Mouse (Mus musculus) lung, postnatal 36 days (tissue): ENCODE data around the gene Gm36028.

Experiments
- DNase-seq: peaks from one replicate; pipeline ENCODE4 v3.0.0; 2022; ENCODE audit warnings: mixed read lengths

The Gm36028 gene

GRCm38 (mm10) chr16:37808866-37809622 is 51.9 kb downstream of the Gm36028 start:
- peak; percentile 80 for DNase-seq

- no peak for DNase-seq
These were observed 53.7 kb downstream of the Gm36028 start for GRCm38 (mm10) chr16:37807269-37807668.

DNA sequence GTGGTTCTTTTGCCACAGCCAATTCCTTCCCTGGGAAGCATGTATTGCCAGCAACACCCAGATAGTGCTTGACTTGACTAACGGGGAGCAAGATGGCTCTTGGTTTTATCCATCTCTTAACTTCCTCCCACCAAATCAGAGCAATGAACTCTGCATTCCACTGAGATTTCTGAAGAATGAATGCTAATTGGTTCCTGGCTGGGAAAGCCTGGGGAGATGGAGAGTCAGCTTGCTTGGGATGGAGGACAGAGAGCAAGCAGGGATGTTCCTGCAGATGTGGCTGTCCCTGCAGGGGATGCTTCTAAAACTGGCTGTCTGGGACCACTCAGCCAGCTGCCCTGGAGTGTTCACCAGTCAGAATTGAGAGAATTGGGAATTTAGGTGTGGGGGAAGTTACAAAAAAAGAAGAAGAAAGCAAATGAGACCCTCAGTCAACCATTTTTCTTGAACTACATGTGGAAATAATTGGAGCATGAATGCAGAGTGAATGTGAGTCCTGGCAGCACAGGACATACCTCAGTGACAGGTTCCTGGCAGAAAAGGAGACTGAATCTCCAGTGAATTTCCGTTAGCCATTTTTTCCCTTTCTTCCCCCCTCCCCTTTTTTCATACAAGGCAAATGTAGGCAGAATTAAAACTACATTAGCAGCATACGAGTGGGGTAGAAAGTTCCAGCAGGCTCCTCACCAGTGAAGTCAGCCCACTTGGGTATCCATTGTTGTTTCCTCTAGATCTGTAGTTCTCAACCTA is 55.0 kb downstream of the Gm36028 start:
- DNase-seq, result no peak

DNA sequence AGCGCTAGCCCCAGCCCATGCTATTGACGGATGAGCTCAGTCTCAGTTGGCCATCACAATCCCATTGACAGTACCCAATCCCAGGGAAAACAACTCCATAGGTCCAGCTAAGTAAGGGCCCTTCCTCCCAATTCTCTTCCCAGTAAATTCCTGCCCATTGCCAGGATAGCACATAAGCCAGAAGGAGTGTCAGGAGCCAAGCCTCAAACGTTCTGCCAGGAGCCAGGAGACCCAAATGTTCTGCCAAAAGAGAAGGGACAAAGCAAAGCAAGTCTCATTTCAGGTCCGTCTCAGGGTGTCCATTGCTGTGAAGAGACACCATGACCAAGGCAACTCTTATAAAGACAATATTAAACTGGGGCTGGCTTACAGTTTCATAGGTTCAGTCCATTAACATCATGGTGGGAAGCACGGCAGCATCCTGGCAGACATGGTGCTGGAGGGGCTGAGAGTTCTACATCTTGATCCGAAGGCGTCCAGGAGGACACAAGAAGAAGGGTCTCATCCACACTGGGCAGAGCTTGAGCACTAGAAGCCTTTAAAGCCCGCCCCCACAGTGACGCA is 57.5 kb downstream of the Gm36028 start:
- no peak for DNase-seq

DNA sequence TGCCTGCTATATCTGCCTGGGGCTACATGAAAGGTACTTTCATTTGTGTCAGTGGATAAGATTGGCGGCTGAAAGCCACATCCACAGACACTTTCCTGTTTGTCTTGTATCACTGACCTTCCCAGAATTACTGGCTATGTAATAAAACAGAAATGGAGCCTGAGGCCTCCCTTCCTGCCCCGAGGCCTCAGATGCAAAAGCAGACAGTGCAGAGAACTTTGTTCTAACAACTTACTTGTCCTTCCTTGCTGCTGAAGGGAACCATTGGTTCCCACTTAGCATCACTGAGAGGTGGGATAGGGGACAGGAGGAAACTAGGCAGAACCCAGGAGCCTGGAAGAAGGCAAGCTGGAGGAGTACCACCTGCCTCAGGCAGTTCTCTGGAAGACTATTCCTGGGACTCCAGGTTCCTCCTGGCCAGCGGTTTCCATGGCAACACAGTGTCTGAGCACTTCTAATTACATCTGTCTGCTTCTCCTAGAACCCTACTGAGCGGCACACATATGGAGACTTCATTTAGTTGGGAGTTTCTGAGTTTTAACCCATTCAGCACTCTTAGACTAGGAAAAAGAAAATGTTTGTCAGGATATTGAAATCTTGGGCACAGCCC is 58.2 kb downstream of the Gm36028 start:
- DNase-seq, result no peak

DNA sequence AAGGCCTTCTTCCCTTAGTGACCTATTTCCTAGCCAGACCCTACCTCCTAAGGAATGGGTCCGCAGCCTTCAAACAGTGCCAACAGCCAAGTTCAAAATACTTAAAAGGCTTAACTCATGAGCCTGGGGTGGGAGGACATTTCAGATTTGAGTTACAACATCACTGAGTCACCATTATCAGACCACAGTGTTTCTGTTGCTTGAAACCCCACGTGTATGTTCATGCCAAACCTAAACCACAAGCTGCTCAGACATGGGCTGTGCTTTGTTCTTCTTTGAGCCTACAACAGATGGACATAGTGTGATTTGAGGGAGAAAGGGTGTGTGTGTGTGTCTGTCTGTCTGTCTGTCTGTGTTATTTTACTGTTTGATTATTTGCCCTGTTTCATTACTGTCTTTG is 59.8 kb downstream of the Gm36028 start:
- DNase-seq, result peak; percentile 26
